Comparison of ENCODE assay signal across 8 mouse cellular contexts in the genomic region with DNA sequence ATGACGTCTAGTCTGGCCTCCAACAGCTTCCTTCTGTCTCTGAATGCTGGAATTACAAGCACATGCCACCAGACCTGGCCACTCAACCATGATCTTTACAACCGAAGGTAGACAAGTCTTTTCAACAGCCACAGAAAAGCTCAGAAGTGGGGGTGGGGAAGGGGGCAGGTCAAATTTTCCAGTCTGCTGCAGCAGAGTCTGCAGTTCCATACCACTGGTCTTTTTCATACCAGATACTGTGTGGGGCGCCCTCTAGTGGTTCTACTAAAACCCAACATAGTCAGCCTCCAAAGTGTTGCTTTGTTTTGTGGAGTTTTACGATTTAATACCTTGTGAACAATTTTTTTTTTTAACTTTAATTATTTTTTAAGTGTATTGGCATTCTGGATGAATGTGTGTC. TPM values are rescaled to one million over a fixed set of nuclear protein-coding genes. Genes with fewer than 3 reads are reported as not detected.
A peak's percentile ranks its signal among the peaks of the same experiment; 100 is the strongest.
DNase-seq lines count a peak whose midpoint lies in the region; ATAC-seq and TF ChIP-seq lines count a peak whose summit lies in the region.

No protein-coding gene starts in this region.

- no peak overlapping the region for H3K9ac ChIP-seq in heart, adult 2 months (ENCODE audit: low read depth, low read length)
- no peak overlapping the region for H3K9ac ChIP-seq in heart, embryonic 16.5 days (ENCODE audit: low read length)

- intact Hi-C loops in heart, adult 2 months (cut with DNase I), result no loop called here
- intact Hi-C loops in heart, postnatal 25 days (cut with DNase I), result loop anchor here (1.0 to 5.0 kb wide), 2 partner anchors 37 to 113 kb away; a partner anchor contains a TSS

- peak overlapping the region; percentile 40; the same call in 1 of the 2 replicates for H3K4me2 ChIP-seq in heart, embryonic 16.5 days (ENCODE audit: low read depth, low read length)

- H3K79me2 ChIP-seq in heart, adult 2 months (replicated peaks; ENCODE audit: control insufficient read depth, insufficient read depth, low read length), result no peaks in the 10 kb centered on the region

- DNase-seq in heart, adult 2 months, result peak; percentile 33 to 43
- DNase-seq in heart, postnatal 25 days (ENCODE audit: low spot score), result no peak
- DNase-seq in NIH3T3 (ENCODE audit: low read depth), result peak; percentile 87
- peak; percentile 43 to 62 for DNase-seq in cerebellum, postnatal 36 days
- DNase-seq in layer of hippocampus, postnatal 10 days (ENCODE audit: low spot score in 2 of 2), result peak; percentile 61 to 70
- peak; percentile 85 for DNase-seq in lung, postnatal 36 days
- peak; percentile 50 to 54 for DNase-seq in spleen, adult 2 months (ENCODE audit: low read depth in 1 of 2, low spot score in 2 of 2)

- no peak for TF ChIP-seq EP300 in heart, adult 2 months (IDR thresholded peaks at IDR 0.05; ENCODE audit: insufficient read depth, low read depth, low read length)

- no peaks in the 10 kb centered on the region for H3K27me3 ChIP-seq in heart, adult 2 months (ENCODE audit: control insufficient read depth, insufficient read depth, low read length)
- no peaks in the 10 kb centered on the region for H3K27me3 ChIP-seq in heart, embryonic 16.5 days (ENCODE audit: control insufficient read depth, insufficient read depth, low read length)
- no peaks in the 10 kb centered on the region for H3K27me3 ChIP-seq in spleen, adult 2 months (ENCODE audit: control insufficient read depth, insufficient read depth, low read length)

- H3K9me3 ChIP-seq in heart, embryonic 16.5 days (replicated peaks; ENCODE audit: control insufficient read depth, low read length), result no peaks in the 10 kb centered on the region

- 10% methylated on average over 4 of the region's 4 CpGs for WGBS in heart, adult 2 months
- 17% methylated on average over 4 of the region's 4 CpGs for WGBS in heart, embryonic 16.5 days
- WGBS in spleen, adult 2 months, result 16% methylated on average over 4 of the region's 4 CpGs

- ATAC-seq in heart, embryonic 16.5 days (replicated peaks; ENCODE audit: extremely low read depth, insufficient read depth, low FRiP score), result no peak

- no peak overlapping the region for H3K4me3 ChIP-seq in heart, adult 2 months
- no peak overlapping the region; the same call in 1 of the 2 replicates for H3K4me3 ChIP-seq in heart, embryonic 16.5 days (ENCODE audit: low read length)
- H3K4me3 ChIP-seq in spleen, adult 2 months (ENCODE audit: extremely low read depth, insufficient read depth, insufficient read length), result no peak overlapping the region

- no peak overlapping the region for H3K27ac ChIP-seq in heart, adult 2 months
- H3K27ac ChIP-seq in heart, embryonic 16.5 days (ENCODE audit: low read length), result no peak overlapping the region
- H3K27ac ChIP-seq in spleen, adult 2 months (ENCODE audit: insufficient read depth, low read length), result no peak overlapping the region

- H3K36me3 ChIP-seq in heart, adult 2 months (ENCODE audit: control insufficient read depth, insufficient read depth, low read length), result no peaks in the 10 kb centered on the region
- peaks cover 5% of the 10 kb centered on the region; the same call in 1 of the 2 replicates for H3K36me3 ChIP-seq in heart, embryonic 16.5 days (ENCODE audit: control insufficient read depth, insufficient read depth)
- H3K36me3 ChIP-seq in spleen, adult 2 months (ENCODE audit: control insufficient read depth, insufficient read depth, low read length), result no peaks in the 10 kb centered on the region; the same call in 1 of the 2 replicates

- peak; percentile 88 for TF ChIP-seq CTCF in heart, adult 2 months (IDR thresholded peaks at IDR 0.05)
- TF ChIP-seq CTCF in spleen, adult 2 months (IDR thresholded peaks at IDR 0.05; ENCODE audit: extremely low read depth, insufficient read depth, insufficient read length, insufficient replicate concordance), result peak; percentile 20; the same call in 1 of the 2 replicates

- H3K4me1 ChIP-seq in heart, adult 2 months (ENCODE audit: control insufficient read depth, insufficient read depth, low read length), result peaks cover 3% of the 10 kb centered on the region; the same call in 1 of the 2 replicates
- H3K4me1 ChIP-seq in heart, embryonic 16.5 days (ENCODE audit: control insufficient read depth, insufficient read depth, low read length), result peaks cover 9% of the 10 kb centered on the region
- H3K4me1 ChIP-seq in spleen, adult 2 months (ENCODE audit: control insufficient read depth, insufficient read depth, insufficient read length), result peaks cover 8% of the 10 kb centered on the region; the same call in 1 of the 2 replicates

- no peak for TF ChIP-seq POLR2A in heart, adult 2 months (IDR thresholded peaks at IDR 0.05; ENCODE audit: insufficient read depth, low read depth, low read length)
- no peak for TF ChIP-seq POLR2A in spleen, adult 2 months (IDR thresholded peaks at IDR 0.05; ENCODE audit: low read depth, low read length)

RNA-seq across cellular contexts. Expression of a gene that starts 1.4 kb away (rescaled TPM):
- under 1 TPM; 0.44 to 0.68 TPM for total RNA-seq in heart, adult 2 months (2021)
- 0.35 and 0.41 TPM in 2 replicates for polyA plus RNA-seq in heart, adult 2 months (2012; rRNA removed)
- under 1 TPM; 0.31 to 0.45 TPM for total RNA-seq in heart, postnatal 25 days (2021)
- 0.70 and 1.6 TPM in 2 replicates for polyA plus RNA-seq in heart, embryonic 16.5 days (2015; fragmentation: Nextera tagmentation; extraction: Ambion mirVana)
- 10 to 100 TPM; 10.2 TPM for total RNA-seq in layer of hippocampus, postnatal 10 days (2021)
- polyA plus RNA-seq in spleen, adult 2 months (2012; rRNA removed), result 0.05 and 0.18 TPM in 2 replicates

RNA-seq across cellular contexts. Expression of a gene that starts 13.2 kb away (rescaled TPM):
- 10 to 100 TPM; 51.2 to 55.1 TPM for total RNA-seq in heart, adult 2 months (2021)
- 34.8 and 63.6 TPM in 2 replicates for polyA plus RNA-seq in heart, adult 2 months (2012; rRNA removed)
- total RNA-seq in heart, postnatal 25 days (2021), result 10 to 100 TPM; 47.1 to 50.5 TPM
- 83.3 and 86.0 TPM in 2 replicates for polyA plus RNA-seq in heart, embryonic 16.5 days (2015; fragmentation: Nextera tagmentation; extraction: Ambion mirVana)
- total RNA-seq in layer of hippocampus, postnatal 10 days (2021), result 10 to 100 TPM; 55.4 to 56.1 TPM
- polyA plus RNA-seq in spleen, adult 2 months (2012; rRNA removed), result 4.0 and 5.5 TPM in 2 replicates

RNA-seq across cellular contexts. Expression of a gene that starts 36.9 kb away (rescaled TPM):
- total RNA-seq in heart, adult 2 months (2021), result 10 to 100 TPM; 14.4 to 16.5 TPM
- polyA plus RNA-seq in heart, adult 2 months (2012; rRNA removed), result 9.3 and 14.5 TPM in 2 replicates
- 10 to 100 TPM; 13.4 to 14.3 TPM for total RNA-seq in heart, postnatal 25 days (2021)
- 10.2 and 10.7 TPM in 2 replicates for polyA plus RNA-seq in heart, embryonic 16.5 days (2015; fragmentation: Nextera tagmentation; extraction: Ambion mirVana)
- 10 to 100 TPM; 31.3 to 32.6 TPM for total RNA-seq in layer of hippocampus, postnatal 10 days (2021)
- 10.2 and 13.0 TPM in 2 replicates for polyA plus RNA-seq in spleen, adult 2 months (2012; rRNA removed)

RNA-seq across cellular contexts. Expression of a gene that starts 58.6 kb away (rescaled TPM):
- total RNA-seq in heart, adult 2 months (2021), result under 1 TPM; 0.37 to 0.89 TPM
- 0.74 and 1.3 TPM in 2 replicates for polyA plus RNA-seq in heart, adult 2 months (2012; rRNA removed)
- under 1 TPM; 0.88 to 0.92 TPM for total RNA-seq in heart, postnatal 25 days (2021)
- polyA plus RNA-seq in heart, embryonic 16.5 days (2015; fragmentation: Nextera tagmentation; extraction: Ambion mirVana), result 27.3 and 28.8 TPM in 2 replicates
- total RNA-seq in layer of hippocampus, postnatal 10 days (2021), result 1 to 10 TPM; 2.3 to 2.6 TPM
- polyA plus RNA-seq in spleen, adult 2 months (2012; rRNA removed), result 2.2 and 3.0 TPM in 2 replicates

RNA-seq across cellular contexts. Expression of a gene that starts 58.9 kb away (rescaled TPM):
- 10 to 100 TPM; 65.8 to 79.2 TPM for total RNA-seq in heart, adult 2 months (2021)
- 30.0 and 46.1 TPM in 2 replicates for polyA plus RNA-seq in heart, adult 2 months (2012; rRNA removed)
- 10 to 100 TPM; 73.9 to 75.2 TPM for total RNA-seq in heart, postnatal 25 days (2021)
- polyA plus RNA-seq in heart, embryonic 16.5 days (2015; fragmentation: Nextera tagmentation; extraction: Ambion mirVana), result 126 and 133 TPM in 2 replicates
- 10 to 100 TPM; 11.8 to 12.5 TPM for total RNA-seq in layer of hippocampus, postnatal 10 days (2021)
- polyA plus RNA-seq in spleen, adult 2 months (2012; rRNA removed), result 3.4 TPM in 2 replicates

Comparison
In these comparisons a context has a peak if more than half of its experiments do, and no peak if none do; other contexts are left out.
1. RNA of a gene that starts 1.4 kb away (total RNA-seq): 10.2 TPM in layer of hippocampus, postnatal 10 days; 0.44 to 0.68 TPM in heart, adult 2 months and 0.31 to 0.45 TPM in heart, postnatal 25 days; every median in the first group is over 4 times any median in the second.